Mouse (Mus musculus) lung, postnatal 4 days (tissue): ENCODE results near the gene Spire2.
"Not testable (repeated sequence)": the region's sequence is repeated elsewhere in the genome, so short reads cannot be mapped to it uniquely, and the experiment has no call there.

Experiments used
- DNase-seq, 2 experiments: peaks; one replicate each; pipeline ENCODE4 v3.0.0; 2021

The Spire2 gene

DNA sequence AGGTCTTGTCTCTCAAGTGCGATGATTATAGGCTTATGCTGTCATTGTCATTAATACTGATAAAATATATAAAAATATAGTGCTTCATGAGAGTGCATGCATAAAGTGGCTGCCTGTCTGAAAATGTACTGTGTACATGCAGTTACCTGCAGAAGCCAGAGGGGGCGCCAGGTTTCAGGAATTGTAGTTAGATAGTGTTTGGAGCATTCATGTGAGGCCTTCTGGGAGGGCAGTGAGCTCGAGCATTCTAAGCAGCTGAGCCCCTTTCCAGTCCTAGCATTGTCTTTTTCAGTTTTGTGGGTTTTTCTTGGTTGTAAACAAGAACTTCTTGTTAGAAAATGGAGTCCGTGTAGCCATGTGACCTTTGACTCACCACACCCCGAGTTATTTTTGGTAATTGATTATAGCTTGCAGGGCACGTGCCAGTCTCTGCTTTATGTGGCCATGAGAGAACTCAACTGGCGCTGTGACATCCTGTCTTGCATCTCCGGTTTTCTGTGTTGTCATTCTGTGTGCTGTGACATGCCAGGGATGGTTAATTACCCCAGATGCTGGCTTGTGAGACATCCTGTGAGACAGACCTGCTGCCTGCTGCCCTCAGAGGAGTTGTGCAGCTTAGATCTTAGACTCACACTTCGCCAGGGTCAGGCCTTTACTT, 52.5 kb downstream of the Spire2 start:
- peak in 1 of 2 experiments; percentile 41 for DNase-seq

DNA sequence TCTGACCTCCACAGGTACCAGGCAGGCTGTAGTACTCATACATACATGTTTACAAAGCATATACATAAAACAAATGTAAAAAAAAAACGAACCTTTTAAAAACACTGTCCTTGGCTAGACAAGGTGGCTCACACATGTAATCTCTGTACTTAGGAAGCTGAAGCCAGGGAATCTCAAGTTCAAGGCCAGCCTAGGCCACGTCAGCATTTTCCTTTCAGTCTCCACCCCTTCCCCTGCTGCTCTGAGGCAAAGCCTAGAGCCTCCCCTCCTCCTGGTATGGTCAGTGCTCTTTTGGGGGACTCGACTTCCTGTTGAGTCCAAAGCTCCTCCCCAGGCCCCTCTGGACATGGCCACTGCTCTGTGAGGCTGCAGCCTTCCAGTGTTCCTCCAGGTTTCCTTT, 54.5 kb downstream of the Spire2 start:
- no peak for DNase-seq

- no peak for DNase-seq
Measured at GRCm38 (mm10) chr8:123387801-123388200, 55.3 kb downstream of the Spire2 start.

DNA sequence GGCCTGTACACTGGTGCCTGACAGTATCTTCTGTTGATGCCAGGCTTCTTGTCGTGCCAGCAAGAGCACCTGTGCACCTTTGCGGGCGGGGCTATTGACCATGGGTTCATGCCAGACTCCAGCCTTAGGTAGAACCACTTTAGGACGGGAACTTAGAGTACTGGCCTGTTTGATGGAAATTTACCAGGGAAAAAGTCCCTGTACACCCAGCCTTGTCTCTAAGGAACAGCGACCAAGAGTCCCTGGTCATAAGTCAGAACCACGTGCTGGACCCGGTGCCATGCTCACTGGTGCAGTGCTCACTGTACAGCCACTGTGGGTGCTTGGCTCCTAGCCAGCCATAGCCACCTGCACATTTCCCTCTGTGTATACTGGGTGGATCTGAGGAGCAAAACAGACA, 56.5 kb downstream of the Spire2 start:
- no peak for DNase-seq

- no peak for DNase-seq
Measured at GRCm38 (mm10) chr8:123398308-123398707, 65.8 kb downstream of the Spire2 start.

- DNase-seq: no peak
Measured at GRCm38 (mm10) chr8:123401936-123402335, 69.4 kb downstream of the Spire2 start.

- no peak for DNase-seq
Measured at GRCm38 (mm10) chr8:123402730-123403326, 70.3 kb downstream of the Spire2 start.

GRCm38 (mm10) chr8:123404521-123404920, 72.0 kb downstream of the Spire2 start:
- no peak for DNase-seq

DNA sequence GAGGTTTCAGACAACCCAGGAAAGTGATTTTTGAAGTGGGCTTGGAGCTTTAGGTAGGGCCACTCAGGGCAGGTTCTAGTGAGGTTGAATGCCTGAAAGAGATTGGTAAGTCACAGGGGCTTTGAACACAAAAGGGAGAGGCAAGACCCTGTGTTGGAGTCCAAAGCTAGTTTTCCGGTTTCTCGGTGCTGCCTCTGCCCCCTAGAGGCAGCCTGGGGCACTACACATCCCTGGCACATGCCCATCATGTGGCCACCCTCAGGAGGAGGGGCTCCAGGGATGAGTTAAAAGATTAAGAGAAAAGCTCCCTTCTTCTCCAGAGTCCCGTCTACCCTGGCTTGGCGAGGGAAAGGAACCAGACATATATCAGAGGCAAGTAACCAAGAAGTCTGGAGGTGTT, 74.3 kb downstream of the Spire2 start, which contains the start of gene Mc1r:
Gene Mc1r, plus strand, starts transcription at position 322 of the 400 bp plus-strand sequence.
- DNase-seq: peak; percentile 61 to 76

DNA sequence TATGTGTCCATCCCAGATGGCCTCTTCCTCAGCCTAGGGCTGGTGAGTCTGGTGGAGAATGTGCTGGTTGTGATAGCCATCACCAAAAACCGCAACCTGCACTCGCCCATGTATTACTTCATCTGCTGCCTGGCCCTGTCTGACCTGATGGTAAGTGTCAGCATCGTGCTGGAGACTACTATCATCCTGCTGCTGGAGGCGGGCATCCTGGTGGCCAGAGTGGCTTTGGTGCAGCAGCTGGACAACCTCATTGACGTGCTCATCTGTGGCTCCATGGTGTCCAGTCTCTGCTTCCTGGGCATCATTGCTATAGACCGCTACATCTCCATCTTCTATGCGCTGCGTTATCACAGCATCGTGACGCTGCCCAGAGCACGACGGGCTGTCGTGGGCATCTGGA, 75.1 kb downstream of the Spire2 start:
- no peak for DNase-seq

DNA sequence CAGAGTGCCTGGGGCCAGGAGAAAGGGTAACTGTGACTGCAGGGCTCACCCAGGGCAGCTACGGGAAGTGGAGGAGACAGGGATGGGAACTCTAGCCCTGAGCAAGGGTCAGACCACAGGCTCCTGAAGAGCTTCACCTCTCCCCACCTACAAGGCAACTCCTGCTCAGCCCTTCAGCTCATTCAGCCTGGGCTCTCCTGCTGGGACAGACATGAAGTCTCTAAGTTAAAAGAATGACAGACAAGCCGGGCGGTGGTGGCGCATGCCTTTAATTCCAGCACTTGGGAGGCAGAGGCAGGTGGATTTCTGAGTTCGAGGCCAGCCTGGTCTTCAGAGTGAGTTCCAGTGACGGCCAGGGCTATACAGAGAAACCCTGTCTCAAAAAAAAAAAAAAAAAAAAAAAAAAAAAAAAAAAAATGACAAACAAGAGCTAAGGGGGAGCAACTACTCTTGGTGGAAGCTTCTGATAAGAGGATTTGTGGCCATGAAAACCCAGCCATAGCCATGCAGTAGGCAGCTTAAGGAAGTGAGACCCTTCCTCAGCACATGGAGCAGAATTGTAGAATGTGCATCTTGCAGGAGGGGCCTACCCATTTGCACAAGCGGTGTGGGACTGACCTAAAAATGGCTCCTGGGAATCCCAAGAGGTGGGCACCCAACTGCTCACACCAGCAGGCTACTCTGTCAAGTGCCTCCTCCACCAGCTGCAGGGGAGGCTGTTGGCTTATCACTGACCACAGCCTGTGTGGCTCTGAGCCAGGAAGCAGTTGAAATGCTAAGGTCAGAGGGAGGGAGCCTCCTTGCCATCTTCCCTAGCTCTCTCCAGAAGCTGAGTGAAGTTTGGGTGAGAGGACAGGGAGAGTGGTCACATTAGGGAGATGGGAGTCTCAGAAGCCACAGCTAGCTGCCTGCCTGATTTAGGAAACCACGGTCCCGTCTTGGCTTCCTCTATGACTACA, 76.4 kb downstream of the Spire2 start:
- no peak for DNase-seq

DNA sequence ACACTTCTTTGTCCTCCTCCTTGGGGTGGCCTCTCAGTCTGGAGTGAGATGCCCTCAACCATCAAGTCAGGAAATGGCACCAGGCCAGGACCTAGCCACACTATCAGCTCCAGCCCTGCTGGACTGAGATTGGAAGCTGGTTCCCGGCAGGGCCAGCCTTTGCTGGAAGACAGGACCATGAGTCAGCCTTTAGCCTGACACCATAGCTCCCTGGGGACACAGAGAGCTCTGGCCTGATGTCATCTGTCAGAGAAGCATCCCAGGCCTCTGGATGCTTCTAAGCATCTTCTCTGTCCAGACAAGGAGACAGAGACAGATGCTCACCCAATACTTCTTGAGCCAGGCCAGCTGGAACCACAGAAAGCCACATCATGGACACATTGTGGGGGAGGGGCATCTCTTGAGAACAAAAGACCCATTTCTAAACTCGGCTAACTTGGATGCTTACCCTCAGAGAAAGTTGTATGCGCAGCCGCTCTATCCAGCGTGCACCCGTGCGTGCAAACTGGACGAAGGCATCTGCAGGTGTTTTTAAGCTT, 77.6 kb downstream of the Spire2 start:
- DNase-seq: no peak

DNA sequence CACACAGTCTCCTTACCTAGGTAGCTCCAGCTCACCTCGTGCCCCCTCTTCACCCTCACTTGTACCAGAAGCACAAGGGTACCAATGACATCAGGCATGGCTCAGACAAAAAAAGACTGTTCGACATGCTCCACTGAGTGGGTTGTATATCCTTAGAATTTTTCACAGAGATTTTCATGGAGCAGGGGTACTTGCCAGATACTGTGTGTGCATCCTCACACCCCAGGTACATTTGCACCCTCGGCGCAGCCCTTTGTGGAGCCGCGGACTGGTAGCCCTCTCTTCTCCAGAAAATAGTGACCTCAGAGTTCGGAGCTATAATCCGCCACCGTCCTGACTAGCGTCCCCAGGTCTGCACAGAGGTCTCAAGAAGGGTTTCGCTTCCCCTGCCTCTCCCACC, 78.3 kb downstream of the Spire2 start:
- DNase-seq: no peak

- peak; percentile 38 to 49 for DNase-seq
Measured at GRCm38 (mm10) chr8:123411246-123411645, 78.7 kb downstream of the Spire2 start, which contains the start of gene Tubb3. Gene Tubb3, plus strand, starts transcription at chr8:123411424.

- no peak for DNase-seq
Measured at GRCm38 (mm10) chr8:123411781-123412327, 79.3 kb downstream of the Spire2 start.

DNA sequence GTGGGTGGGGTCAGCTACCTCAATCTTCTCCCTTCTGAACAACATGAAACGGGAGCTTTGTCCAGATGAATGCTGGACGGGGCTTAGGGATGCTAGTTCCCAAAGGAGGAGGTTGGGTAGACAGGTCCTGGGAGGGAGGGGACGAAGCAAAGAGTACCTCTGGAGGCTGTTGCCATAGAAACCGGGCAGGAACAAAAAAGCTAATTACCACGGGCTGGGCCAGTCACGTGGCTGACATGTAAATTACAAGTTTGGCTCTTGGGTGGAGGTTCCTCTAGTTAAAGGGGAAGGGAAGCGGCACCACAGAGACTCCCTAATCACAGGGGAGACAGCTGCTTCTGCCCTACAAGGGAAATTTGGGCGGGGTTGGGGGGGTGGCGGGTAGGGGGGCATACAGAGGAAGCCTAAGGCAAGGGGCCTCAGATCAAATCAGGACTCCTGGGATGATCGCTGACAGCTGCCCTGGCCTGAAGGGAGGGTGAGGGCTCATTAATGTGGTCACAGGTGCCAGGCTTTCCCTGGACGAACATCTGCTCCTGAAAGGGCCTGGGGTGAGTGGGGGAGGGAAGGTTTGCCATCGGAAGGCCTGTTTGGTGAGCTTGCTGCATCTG, 80.2 kb downstream of the Spire2 start:
- DNase-seq: no peak

DNA sequence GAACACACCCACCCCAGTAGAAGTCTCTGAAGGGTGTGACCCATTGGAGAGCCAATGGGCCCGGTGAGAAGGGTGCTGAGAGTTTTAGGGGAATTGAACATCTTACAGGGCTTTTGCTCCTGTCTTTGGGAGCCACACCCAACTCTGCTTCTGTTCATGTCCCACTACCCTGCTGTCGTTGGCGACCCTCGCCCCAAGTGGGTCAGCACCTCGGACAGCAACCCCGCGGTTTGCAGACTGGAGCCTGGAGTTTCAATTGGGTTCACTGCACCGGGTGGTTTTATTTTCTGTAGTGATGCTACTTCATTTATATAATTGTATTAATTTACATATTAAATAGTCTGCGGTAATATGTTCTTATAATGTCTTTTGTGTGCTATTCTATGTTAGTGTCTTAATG, 81.7 kb downstream of the Spire2 start:
- no peak for DNase-seq

- DNase-seq: not testable (repeated sequence)
Measured at GRCm38 (mm10) chr8:123414997-123415696, 82.6 kb downstream of the Spire2 start.

DNA sequence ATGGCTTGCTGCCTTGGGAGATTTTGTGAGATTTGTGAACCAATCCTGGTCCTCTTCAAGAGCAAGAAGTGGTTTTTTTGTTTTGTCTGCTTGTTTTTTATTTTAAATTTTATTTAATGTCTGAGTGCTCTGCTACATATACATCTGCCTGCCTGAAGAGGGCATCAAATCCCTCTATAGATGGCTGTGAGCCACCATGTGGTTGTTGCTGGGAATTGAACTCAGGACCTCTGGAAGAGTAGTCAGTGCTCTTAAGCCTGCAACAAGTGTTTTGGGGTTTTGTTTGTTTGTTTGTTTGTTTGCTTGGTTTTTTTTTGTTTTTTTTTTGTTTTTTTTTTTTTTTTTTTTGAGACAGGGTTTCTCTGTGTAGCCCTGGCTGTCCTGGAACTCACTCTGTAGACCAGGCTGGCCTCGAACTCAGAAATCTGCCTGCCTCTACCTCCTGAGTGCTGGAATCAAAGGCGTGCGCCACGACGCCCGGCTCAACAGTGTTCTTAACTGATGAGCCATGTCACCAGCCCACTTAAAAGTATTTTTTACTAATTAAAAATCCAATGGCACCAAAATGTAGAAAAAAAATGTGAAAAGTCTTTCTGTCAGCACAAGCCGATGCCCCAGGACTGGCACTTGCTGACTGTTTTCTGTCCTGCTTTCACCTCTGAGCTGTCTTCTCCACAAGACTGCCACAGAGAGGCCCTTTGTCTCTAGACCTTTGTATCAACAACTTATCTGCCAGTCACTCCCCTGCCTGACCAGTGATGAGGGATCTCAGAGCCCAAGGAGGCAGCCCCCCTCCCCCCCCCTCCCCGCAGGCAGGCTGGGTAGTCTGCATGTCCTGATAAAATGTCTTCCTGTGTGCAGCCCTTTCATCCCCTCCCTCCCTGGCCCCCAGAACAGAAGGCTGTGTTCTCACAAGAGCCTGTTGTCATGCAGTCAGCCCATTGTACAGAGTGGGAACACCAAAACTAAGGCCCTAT, 83.7 kb downstream of the Spire2 start:
- DNase-seq: no peak

DNA sequence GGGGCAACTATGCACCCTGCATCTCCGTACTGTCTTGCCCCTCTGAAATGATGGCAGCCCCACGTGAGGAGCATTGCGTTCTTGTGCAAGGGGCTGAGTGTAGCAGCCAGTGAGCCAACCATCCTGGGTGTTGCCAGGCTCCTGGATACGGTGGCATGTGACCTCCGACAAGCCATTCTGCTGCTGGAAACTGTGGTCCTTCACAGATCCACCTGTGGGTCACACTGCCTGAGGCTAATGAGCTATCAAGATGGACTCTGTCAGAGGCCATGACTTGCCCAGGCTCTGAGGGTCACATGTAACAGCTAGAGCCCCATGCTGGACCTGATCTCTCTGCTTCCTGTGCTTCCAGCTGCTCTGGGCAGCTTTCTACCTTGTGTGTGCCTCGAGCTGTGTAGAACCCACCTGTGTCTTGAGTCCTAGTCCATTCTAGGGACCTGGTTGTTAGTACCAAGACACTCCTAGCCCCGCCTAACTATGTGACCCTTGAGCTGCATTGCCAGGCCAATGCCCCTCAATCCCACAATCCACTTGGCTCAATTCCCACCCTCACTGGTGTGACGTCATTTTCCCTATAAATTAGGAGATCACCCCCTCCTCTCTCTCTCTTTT, 84.5 kb downstream of the Spire2 start:
- no peak for DNase-seq
